Mouse (Mus musculus): ENCODE data around the gene Thsd4. TPM values are rescaled to one million over a fixed set of nuclear protein-coding genes. Genes with fewer than 3 reads are reported as not detected.
A peak's percentile ranks its signal among the peaks of the same experiment; 100 is the strongest.

Thsd4 gene
- 4.3 and 4.6 TPM in 2 replicates for polyA plus RNA-seq (2012; rRNA removed)

DNA sequence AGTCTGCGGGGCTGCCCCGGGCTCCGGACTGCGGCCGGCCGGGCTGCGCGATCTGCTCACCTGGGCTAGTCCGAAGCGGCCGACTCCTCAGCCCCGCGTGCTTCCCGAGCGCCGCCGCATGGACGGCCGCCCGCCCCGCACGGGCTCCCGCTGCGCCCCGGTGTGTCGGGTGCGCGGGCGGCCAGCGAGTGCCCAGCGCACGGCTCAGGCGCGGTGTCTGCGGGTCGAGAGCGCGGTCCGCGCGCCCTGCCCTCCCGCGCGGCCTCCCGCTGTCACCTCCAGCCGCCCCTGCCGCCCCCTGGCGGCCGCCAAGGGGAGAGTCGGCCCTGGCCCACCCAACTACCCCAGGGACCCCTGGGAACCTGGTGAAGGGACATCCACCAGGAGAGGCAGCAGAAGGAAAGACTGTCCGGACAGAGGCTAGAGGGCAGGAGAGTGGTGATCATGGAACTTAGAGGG, at the start of gene Thsd4:
Gene Thsd4, minus strand, starts transcription at position 241 of the 459 bp plus-strand sequence.
- 0 out of 2 replicates have a peak, but pooled peaks cover 2% of the 10 kb centered on the region for H3K4me1 ChIP-seq (replicated peaks; ENCODE audit: control insufficient read depth, insufficient read depth, low read length)
- peak; percentile 42 for DNase-seq
- peak within 1 kb of the TSS; percentile 3; the same call in 1 of the 2 replicates for H3K4me3 ChIP-seq (ENCODE audit: control insufficient read depth, insufficient read depth, low read length)
- H3K27ac ChIP-seq (ENCODE audit: control insufficient read depth, insufficient read depth, low read length), result no peak within 1 kb of the TSS
- no peaks in the 10 kb centered on the region for H3K36me3 ChIP-seq (ENCODE audit: control insufficient read depth, insufficient read depth, low read length)
- peaks cover 3% of the 10 kb centered on the region; the same call in 1 of the 2 replicates for H3K27me3 ChIP-seq (ENCODE audit: control insufficient read depth, insufficient read depth, low read length)
- TF ChIP-seq CTCF (IDR thresholded peaks at IDR 0.05; ENCODE audit: borderline replicate concordance, control insufficient read depth, extremely low read depth, insufficient read depth, low read length, poor library complexity) (peak; percentile 94), POLR2A (IDR thresholded peaks at IDR 0.05; ENCODE audit: control insufficient read depth, extremely low read depth, insufficient read depth, low read length, poor library complexity) (no peak)
- WGBS, result 3% methylated on average over 50 of the region's 51 CpGs

DNA sequence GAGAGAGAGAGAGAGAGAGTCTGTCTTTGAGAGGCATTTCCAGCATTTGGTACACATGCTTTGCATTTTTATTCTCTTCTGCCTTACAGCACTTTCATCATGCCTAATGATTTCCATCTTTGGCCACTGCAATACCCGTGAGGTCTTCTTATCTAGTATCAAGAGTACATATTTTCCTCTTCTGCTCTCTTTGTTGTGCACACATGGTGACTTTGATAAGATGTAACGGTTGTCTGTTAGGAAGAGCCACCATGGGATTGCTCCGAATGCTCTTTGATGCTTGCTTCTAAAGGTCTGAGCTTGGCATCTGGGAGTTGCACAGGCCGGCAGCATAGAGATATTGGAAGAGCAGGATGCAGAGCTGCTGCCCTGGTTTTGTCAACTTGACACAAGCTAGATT, 49.2 kb upstream of the Thsd4 start:
- no peak for TF ChIP-seq CTCF (IDR thresholded peaks at IDR 0.05; ENCODE audit: borderline replicate concordance, control insufficient read depth, extremely low read depth, insufficient read depth, low read length, poor library complexity)
- no peak for TF ChIP-seq POLR2A (IDR thresholded peaks at IDR 0.05; ENCODE audit: control insufficient read depth, extremely low read depth, insufficient read depth, low read length, poor library complexity)
- Histone ChIP-seq H3K27ac (ENCODE audit: control insufficient read depth, insufficient read depth, low read length) (no peak overlapping the region), H3K27me3 (ENCODE audit: control insufficient read depth, insufficient read depth, low read length) (no peaks in the 10 kb centered on the region), H3K36me3 (ENCODE audit: control insufficient read depth, insufficient read depth, low read length) (no peaks in the 10 kb centered on the region), H3K4me3 (ENCODE audit: control insufficient read depth, insufficient read depth, low read length) (no peak overlapping the region), H3K4me1 (replicated peaks; ENCODE audit: control insufficient read depth, insufficient read depth, low read length) (no peaks in the 10 kb centered on the region)
- WGBS, result 91% methylated on average over 4 of the region's 4 CpGs
- no peak for DNase-seq

DNA sequence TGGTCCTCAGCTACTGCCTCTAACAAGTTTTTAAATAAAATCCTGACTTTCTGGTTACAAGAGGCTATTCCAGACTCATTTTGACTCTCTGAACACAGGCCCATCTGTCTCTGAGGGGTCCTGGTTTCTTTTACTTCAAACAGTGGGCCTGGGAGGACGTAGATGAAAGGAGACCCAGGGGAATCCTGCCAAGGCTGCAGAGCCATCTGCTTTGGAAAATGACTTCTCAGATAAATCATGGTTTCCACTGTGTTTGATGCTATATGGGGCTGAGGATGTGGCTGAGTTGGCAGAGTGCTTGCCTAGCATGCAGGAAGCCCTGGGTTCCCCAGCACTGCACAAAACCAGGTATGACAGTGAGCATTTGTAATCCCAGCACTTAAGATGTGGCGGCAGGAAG, 47.5 kb upstream of the Thsd4 start:
- H3K4me3 ChIP-seq (ENCODE audit: control insufficient read depth, insufficient read depth, low read length), result no peak overlapping the region
- H3K4me1 ChIP-seq (replicated peaks; ENCODE audit: control insufficient read depth, insufficient read depth, low read length), result no peaks in the 10 kb centered on the region
- TF ChIP-seq CTCF (IDR thresholded peaks at IDR 0.05; ENCODE audit: borderline replicate concordance, control insufficient read depth, extremely low read depth, insufficient read depth, low read length, poor library complexity) (no peak), POLR2A (IDR thresholded peaks at IDR 0.05; ENCODE audit: control insufficient read depth, extremely low read depth, insufficient read depth, low read length, poor library complexity) (no peak)
- H3K36me3 ChIP-seq (ENCODE audit: control insufficient read depth, insufficient read depth, low read length), result no peaks in the 10 kb centered on the region
- DNase-seq, result no peak
- WGBS, result 71% methylated on average over 2 of the region's 2 CpGs
- no peaks in the 10 kb centered on the region for H3K27me3 ChIP-seq (ENCODE audit: control insufficient read depth, insufficient read depth, low read length)
- no peak overlapping the region for H3K27ac ChIP-seq (ENCODE audit: control insufficient read depth, insufficient read depth, low read length)

DNA sequence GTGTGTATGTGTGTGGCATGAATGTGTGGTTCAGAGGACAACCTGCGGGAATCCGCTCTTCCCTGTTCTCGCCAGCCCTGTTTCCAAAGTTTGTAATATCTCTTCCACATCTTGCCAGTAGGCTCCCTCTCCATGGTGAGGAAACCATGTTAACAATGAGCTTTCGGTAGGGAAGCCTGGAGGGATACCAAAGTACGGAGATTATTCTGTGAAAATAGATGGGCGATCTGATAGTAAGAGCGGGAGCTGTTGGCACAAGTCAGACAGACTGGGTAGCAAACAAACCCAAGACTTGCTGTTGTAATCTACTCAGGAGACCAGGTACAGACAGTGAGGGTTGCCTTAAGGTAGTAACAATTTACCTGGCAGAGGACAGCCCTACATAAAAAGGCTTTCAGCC, 42.0 kb upstream of the Thsd4 start:
- Histone ChIP-seq H3K4me1 (replicated peaks; ENCODE audit: control insufficient read depth, insufficient read depth, low read length) (no peaks in the 10 kb centered on the region), H3K27me3 (ENCODE audit: control insufficient read depth, insufficient read depth, low read length) (no peaks in the 10 kb centered on the region; the same call in 1 of the 2 replicates), H3K4me3 (ENCODE audit: control insufficient read depth, insufficient read depth, low read length) (no peak overlapping the region), H3K27ac (ENCODE audit: control insufficient read depth, insufficient read depth, low read length) (no peak overlapping the region), H3K36me3 (ENCODE audit: control insufficient read depth, insufficient read depth, low read length) (no peaks in the 10 kb centered on the region)
- no peak for DNase-seq
- no peak for TF ChIP-seq POLR2A (IDR thresholded peaks at IDR 0.05; ENCODE audit: control insufficient read depth, extremely low read depth, insufficient read depth, low read length, poor library complexity)
- TF ChIP-seq CTCF (IDR thresholded peaks at IDR 0.05; ENCODE audit: borderline replicate concordance, control insufficient read depth, extremely low read depth, insufficient read depth, low read length, poor library complexity), result no peak
- 97% methylated on average over 7 of the region's 7 CpGs for WGBS

DNA sequence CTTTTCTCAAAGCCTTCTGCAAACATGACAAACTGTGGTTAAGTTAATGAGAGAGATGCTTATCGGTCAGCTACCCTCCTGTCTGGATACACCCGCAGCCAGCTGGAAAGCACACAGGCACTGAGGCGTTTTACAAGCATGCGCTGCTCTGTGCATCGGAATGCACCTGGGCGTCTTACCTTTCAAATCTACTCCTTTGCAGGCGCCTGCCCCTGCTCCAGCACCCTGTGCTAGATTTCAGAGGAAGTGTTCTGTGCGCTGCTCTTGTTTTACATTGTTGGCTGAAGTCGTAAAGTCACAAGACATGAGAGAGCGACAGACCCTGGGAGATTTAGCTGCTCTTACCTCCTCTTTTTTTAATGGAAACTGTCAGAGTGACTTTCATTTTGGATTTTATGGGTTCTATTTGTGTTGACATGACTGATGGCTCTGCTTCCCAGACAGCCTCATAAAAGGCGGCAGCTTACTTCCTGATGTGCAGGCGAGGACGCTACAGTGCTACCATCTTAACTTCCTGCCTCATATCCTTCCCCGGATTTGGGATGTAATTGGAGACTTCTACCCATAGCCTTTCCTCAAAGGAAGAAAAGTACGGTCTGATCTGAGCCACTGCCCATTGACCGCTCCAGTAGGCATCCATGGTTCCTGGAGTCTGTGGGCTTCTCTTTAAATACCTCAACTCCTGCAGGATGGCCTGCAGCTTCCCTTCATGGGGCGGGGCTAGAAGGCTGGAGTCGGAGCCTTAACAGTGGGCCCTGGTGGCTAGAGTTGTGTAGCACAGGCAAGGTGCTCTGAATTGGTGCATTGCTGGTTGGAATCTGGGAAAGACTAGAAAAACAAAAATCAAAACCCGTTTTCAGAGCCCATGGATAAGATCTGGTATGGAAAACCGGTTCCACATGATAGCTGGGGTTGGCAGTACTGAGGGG, 40.9 kb upstream of the Thsd4 start:
- peak; percentile 23 for DNase-seq
- Histone ChIP-seq H3K27ac (ENCODE audit: control insufficient read depth, insufficient read depth, low read length) (no peak overlapping the region), H3K4me1 (replicated peaks; ENCODE audit: control insufficient read depth, insufficient read depth, low read length) (no peaks in the 10 kb centered on the region), H3K27me3 (ENCODE audit: control insufficient read depth, insufficient read depth, low read length) (no peaks in the 10 kb centered on the region; the same call in 1 of the 2 replicates), H3K36me3 (ENCODE audit: control insufficient read depth, insufficient read depth, low read length) (no peaks in the 10 kb centered on the region), H3K4me3 (ENCODE audit: control insufficient read depth, insufficient read depth, low read length) (0 out of 2 replicates have a peak overlapping the region, but pooled peaks have one; percentile 6)
- 24% methylated on average over 20 of the region's 20 CpGs for WGBS
- TF ChIP-seq POLR2A (IDR thresholded peaks at IDR 0.05; ENCODE audit: control insufficient read depth, extremely low read depth, insufficient read depth, low read length, poor library complexity) (no peak), CTCF (IDR thresholded peaks at IDR 0.05; ENCODE audit: borderline replicate concordance, control insufficient read depth, extremely low read depth, insufficient read depth, low read length, poor library complexity) (peak; percentile 46; the same call in 1 of the 2 replicates)

DNA sequence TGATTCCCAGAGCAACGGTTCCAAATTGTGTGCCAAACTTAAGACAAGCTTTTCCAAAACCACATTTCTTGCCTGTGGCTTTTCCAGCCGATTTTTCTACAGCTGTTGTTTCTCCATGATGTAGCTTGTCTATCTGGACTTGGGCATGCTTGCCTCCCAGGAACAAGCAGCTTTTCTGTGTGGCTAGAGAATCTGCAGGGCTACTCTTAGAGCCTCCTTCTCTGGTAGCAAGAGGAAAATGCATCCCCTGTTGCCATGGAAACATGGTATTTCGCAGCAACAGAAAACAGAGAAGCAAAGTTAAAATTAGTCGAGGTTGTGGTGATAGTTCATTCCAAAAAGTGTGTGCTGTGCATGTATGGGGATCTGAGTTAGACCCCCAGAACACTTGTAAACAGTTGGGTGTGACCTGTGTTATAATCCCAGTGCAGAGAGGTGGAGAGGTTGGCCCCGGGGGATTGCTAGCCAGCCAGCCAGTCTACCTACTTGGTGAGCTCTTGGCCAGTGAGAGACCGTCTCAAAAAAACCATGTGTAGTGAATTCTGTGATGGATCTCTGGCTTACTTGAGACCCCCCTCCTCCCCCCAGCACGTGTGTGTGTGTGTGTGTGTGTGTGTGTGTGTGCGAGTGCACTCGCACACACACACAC, 39.9 kb upstream of the Thsd4 start:
- no peak overlapping the region for H3K4me3 ChIP-seq (ENCODE audit: control insufficient read depth, insufficient read depth, low read length)
- 63% methylated on average over 9 of the region's 9 CpGs for WGBS
- no peak for DNase-seq
- H3K27ac ChIP-seq (ENCODE audit: control insufficient read depth, insufficient read depth, low read length), result no peak overlapping the region
- H3K36me3 ChIP-seq (ENCODE audit: control insufficient read depth, insufficient read depth, low read length), result no peaks in the 10 kb centered on the region
- no peaks in the 10 kb centered on the region for H3K4me1 ChIP-seq (replicated peaks; ENCODE audit: control insufficient read depth, insufficient read depth, low read length)
- no peak for TF ChIP-seq CTCF (IDR thresholded peaks at IDR 0.05; ENCODE audit: borderline replicate concordance, control insufficient read depth, extremely low read depth, insufficient read depth, low read length, poor library complexity)
- no peak for TF ChIP-seq POLR2A (IDR thresholded peaks at IDR 0.05; ENCODE audit: control insufficient read depth, extremely low read depth, insufficient read depth, low read length, poor library complexity)
- H3K27me3 ChIP-seq (ENCODE audit: control insufficient read depth, insufficient read depth, low read length), result no peaks in the 10 kb centered on the region; the same call in 1 of the 2 replicates
